Mouse (Mus musculus): ENCODE data around the gene Hoxc12. TPM values are rescaled to one million over a fixed set of nuclear protein-coding genes. Genes with fewer than 3 reads are reported as not detected.

Hoxc12 gene
- total and polyA plus RNA-seq, 3 experiments: not detected

DNA sequence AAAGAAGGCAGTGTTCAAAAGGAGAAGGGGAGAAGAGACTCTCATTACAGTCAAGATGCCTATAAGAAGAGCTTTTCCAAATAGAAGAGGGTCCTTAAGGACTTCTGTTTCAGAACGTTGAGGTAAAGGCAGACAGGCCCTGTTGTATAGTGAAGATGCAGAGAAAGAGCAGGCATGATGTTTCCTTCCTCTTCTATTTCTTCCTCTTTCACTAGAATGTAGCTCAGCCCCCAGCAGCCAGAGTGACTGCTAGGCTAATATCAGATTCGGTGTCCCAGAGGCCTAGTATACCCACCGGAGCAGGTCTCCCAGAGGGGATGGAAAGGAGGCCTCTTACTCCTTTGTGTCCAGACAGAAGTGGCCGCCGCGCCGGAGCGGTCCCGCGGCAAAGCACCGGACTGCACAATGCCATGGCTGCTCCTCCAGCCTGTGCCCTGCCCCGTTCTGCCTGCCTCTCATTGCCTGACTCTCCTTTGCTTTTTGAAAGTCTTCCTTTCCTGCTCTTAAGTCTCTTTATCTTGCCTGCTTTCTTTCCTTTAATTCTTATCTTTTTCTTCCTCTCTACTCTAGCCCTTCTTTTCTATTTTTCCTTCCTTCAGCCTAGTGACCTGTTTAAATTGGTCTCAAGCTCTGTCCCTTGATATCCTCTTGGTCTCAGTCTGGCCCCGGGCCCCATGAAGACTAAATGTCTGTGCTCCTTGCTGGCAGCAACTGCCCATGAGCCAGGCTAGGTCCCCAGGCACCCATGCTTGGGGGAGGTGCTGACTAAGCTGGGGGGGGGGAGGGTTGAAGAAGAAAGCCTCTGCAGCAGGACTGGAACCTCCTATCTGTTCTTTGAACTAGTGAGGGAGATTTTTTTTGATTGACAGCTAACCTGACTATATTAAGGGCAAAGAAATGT lies 42.3 kb downstream of the Hoxc12 start (continued):
- TF ChIP-seq MXI1 (IDR thresholded peaks at IDR 0.05; ENCODE audit: low read depth, low read length): no peak
- TF ChIP-seq MYB (IDR thresholded peaks at IDR 0.05; ENCODE audit: low read depth, low read length): no peak
- TF ChIP-seq NRF1 (IDR thresholded peaks at IDR 0.05; ENCODE audit: insufficient read depth, low read depth, low read length, poor library complexity, severe bottlenecking): no peak
- TF ChIP-seq CTCF (IDR thresholded peaks at IDR 0.05 in 2 of 3, conservative IDR thresholded peaks at IDR 0.05 in 1 of 3; ENCODE audit: control insufficient read depth in 1 of 3, insufficient read depth in 1 of 3, low read depth in 2 of 3, low read length in 3 of 3, poor library complexity in 1 of 3, severe bottlenecking in 1 of 3): no peak
- no peak for TF ChIP-seq RAD21 (IDR thresholded peaks at IDR 0.05; ENCODE audit: low read depth, low read length)
- peak; percentile 28; the same call in 1 of the 2 replicates for TF ChIP-seq HCFC1 (IDR thresholded peaks at IDR 0.05; ENCODE audit: low read depth, low read length)
- no peak for TF ChIP-seq USF1 (IDR thresholded peaks at IDR 0.05; ENCODE audit: low read depth, low read length)
- no peak for TF ChIP-seq USF2 (IDR thresholded peaks at IDR 0.05; ENCODE audit: borderline replicate concordance in 1 of 2, insufficient read depth in 1 of 2, low read depth in 1 of 2, low read length in 2 of 2)
- TF ChIP-seq MAZ (IDR thresholded peaks at IDR 0.05; ENCODE audit: low read depth, low read length): no peak
- peak; percentile 16 for TF ChIP-seq SIN3A (IDR thresholded peaks at IDR 0.05; ENCODE audit: low read length)
- TF ChIP-seq UBTF (IDR thresholded peaks at IDR 0.05; ENCODE audit: borderline replicate concordance, insufficient read depth, low read depth, low read length): peak; percentile 94; the same call in 1 of the 2 replicates

GRCm38 (mm10) chr15:102979936-102980335 lies 43.4 kb downstream of the Hoxc12 start:
- TF ChIP-seq POLR2AphosphoS2 (IDR thresholded peaks at IDR 0.05; ENCODE audit: low read length) (no peak), BHLHE40 (IDR thresholded peaks at IDR 0.05; ENCODE audit: borderline replicate concordance, low read depth, low read length) (no peak), RAD21 (IDR thresholded peaks at IDR 0.05; ENCODE audit: low read depth, low read length) (no peak), MYC (IDR thresholded peaks at IDR 0.05; ENCODE audit: low read depth, low read length) (no peak), HCFC1 (IDR thresholded peaks at IDR 0.05; ENCODE audit: low read depth, low read length) (no peak), ZNF384 (IDR thresholded peaks at IDR 0.05; ENCODE audit: low read depth, low read length) (no peak), MEF2A (IDR thresholded peaks at IDR 0.05; ENCODE audit: extremely low read depth, insufficient replicate concordance, low read depth, low read length, poor library complexity, severe bottlenecking) (no peak), CHD2 (IDR thresholded peaks at IDR 0.05; ENCODE audit: low read length) (no peak), GATA1 (IDR thresholded peaks at IDR 0.05; ENCODE audit: low read depth, low read length) (no peak), MYB (IDR thresholded peaks at IDR 0.05; ENCODE audit: low read depth, low read length) (no peak)
- no peak for DNase-seq (ENCODE audit: low read depth, low spot score)
- H3K27me3 ChIP-seq (ENCODE audit: control insufficient read depth in 1 of 2, insufficient read depth in 2 of 2, low read length in 2 of 2): no peaks in the 10 kb centered on the region
- H3K9me3 ChIP-seq (replicated peaks; ENCODE audit: insufficient read depth, low read length): no peaks in the 10 kb centered on the region
- peaks cover 0 to 18% of the 10 kb centered on the region in 2 experiments; a peak in 3 of 4 replicates for H3K36me3 ChIP-seq (ENCODE audit: control insufficient read depth in 1 of 2, insufficient read depth in 2 of 2, low read length in 2 of 2)
- no peak overlapping the region for H3K9ac ChIP-seq (ENCODE audit: control insufficient read depth, low read depth, low read length, poor library complexity, severe bottlenecking)
- H3K79me2 ChIP-seq (ENCODE audit: control insufficient read depth, insufficient read depth, low read length, poor library complexity): peaks cover 53% of the 10 kb centered on the region
- H3K27ac ChIP-seq (ENCODE audit: control insufficient read depth, low read depth, low read length): no peak overlapping the region
- H3K4me1 ChIP-seq (ENCODE audit: control insufficient read depth in 1 of 2, insufficient read depth in 2 of 2, low read length in 2 of 2): peaks cover 16 to 23% of the 10 kb centered on the region in 2 experiments
- H3K4me3 ChIP-seq (ENCODE audit: control insufficient read depth in 1 of 2, insufficient read depth in 1 of 2, low read depth in 2 of 2, low read length in 2 of 2): no peak overlapping the region

Measured in MEL (cell line).